Mouse (Mus musculus) ES-E14 (cell line): ENCODE measurements at regions not wholly inside any gene's neighbourhood (a gene's known extent, or its start where the extent isn't known, plus 50 kb on each side); places are given as distances from the start of the nearest gene placed in this dataset.

Source experiments
- DNase-seq: peaks from one replicate; pipeline ENCODE4 v3.0.0-alpha.2; 2013; ENCODE audit warnings: low read depth, low spot score
- H3K27ac ChIP-seq: 2 replicates; pipeline ENCODE4 v1.5.1; 2012; ENCODE audit warnings: low read depth, mild to moderate bottlenecking, low read length, moderate library complexity, mixed read lengths; ENCODE audit not compliant: poor library complexity, insufficient read depth, severe bottlenecking
- H3K36me3 ChIP-seq: 2 replicates; pipeline ENCODE4 v1.6.1; 2012; ENCODE audit warnings: mild to moderate bottlenecking, low read length, moderate library complexity, mixed read lengths; ENCODE audit not compliant: control insufficient read depth, poor library complexity, insufficient read depth, severe bottlenecking
- H3K4me1 ChIP-seq, 2 experiments: fragments of 150-350 bp in 1 of 2; sonication (generic) in 1 of 2; 2 replicates each; pipeline ENCODE4 v1.6.1; 2012; ENCODE audit warnings: low read length in 2 of 2, mild to moderate bottlenecking in 1 of 2, mixed read lengths in 1 of 2; ENCODE audit not compliant: control insufficient read depth in 2 of 2, insufficient read depth in 2 of 2, poor library complexity in 1 of 2
- H3K4me3 ChIP-seq, 2 experiments: fragments of 150-350 bp in 1 of 2; sonication (generic) in 1 of 2; 2 replicates each; pipeline ENCODE4 v1.5.1; 2012; ENCODE audit warnings: low read length in 2 of 2, low read depth in 1 of 2, mild to moderate bottlenecking in 1 of 2, mixed read lengths in 1 of 2; ENCODE audit not compliant: insufficient read depth in 1 of 2, poor library complexity in 1 of 2, severe bottlenecking in 1 of 2
- H3K9ac ChIP-seq: 2 replicates; pipeline ENCODE4 v1.6.1; 2012; ENCODE audit warnings: low read depth, mild to moderate bottlenecking, low read length, mixed read lengths; ENCODE audit not compliant: poor library complexity, insufficient read depth, severe bottlenecking
- H3K9me3 ChIP-seq: fragments of 150-350 bp; sonication (generic); 2 replicates; pipeline ENCODE4 v1.6.1; 2012; ENCODE audit warnings: low read depth, mild to moderate bottlenecking, low read length; ENCODE audit not compliant: control insufficient read depth, insufficient read depth
- CHD2 ChIP-seq: IDR thresholded peaks from 2 replicates; pipeline ENCODE4 v1.6.1; 2014; ENCODE audit warnings: mild to moderate bottlenecking, low read depth, low read length, inconsistent platforms
- HCFC1 ChIP-seq: IDR thresholded peaks from 2 replicates; pipeline ENCODE4 v1.6.1; 2012; ENCODE audit warnings: low read length, inconsistent platforms, borderline replicate concordance; ENCODE audit not compliant: insufficient read depth
- MAFK ChIP-seq: IDR thresholded peaks from 2 replicates; pipeline ENCODE4 v1.6.1; 2014; ENCODE audit warnings: mild to moderate bottlenecking, low read depth, low read length, inconsistent platforms; ENCODE audit not compliant: insufficient read depth
- ZC3H11A ChIP-seq: IDR thresholded peaks from 2 replicates; pipeline ENCODE4 v1.6.1; 2012; ENCODE audit warnings: low read depth, mild to moderate bottlenecking, inconsistent platforms, low read length, borderline replicate concordance
- ZNF384 ChIP-seq: IDR thresholded peaks from 2 replicates; pipeline ENCODE4 v1.6.1; 2012; ENCODE audit warnings: low read depth, low read length, inconsistent platforms
- in situ Hi-C, 2 experiments: fragments of 600-800 bp; cut with MboI; formaldehyde crosslinking; loops; one replicate each; pipeline ENCODE4 v1.15.1; 2025; ENCODE audit warnings: low sequenced_read_pairs in 2 of 2, inconsistent platforms in 1 of 2; ENCODE audit not compliant: unreplicated experiment in 2 of 2

DNA sequence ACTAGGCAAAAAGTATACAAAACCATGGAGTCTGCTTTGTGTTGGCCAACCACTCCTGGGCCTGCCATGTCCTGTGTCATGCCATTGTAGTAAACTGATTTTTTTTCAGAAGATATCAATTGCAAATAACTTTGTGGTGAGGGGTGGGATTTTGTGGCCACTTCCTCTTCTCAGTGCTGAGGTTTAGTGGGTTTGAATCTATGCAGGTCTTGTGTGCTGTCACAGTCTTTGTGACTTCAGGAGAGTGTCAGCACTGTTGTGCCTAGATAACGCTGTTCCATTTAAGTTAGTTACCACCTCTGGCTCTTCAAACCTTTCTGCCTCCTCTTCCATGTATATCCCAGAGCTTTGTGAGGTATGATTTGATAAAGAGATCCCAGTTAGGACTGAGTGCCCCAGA is 216.3 kb upstream of the Lcorl start:
- Histone ChIP-seq H3K36me3 (no peaks in the 10 kb centered on the region), H3K9me3 (no peaks in the 10 kb centered on the region), H3K9ac (no peak overlapping the region), H3K27ac (no peak overlapping the region), H3K4me3 (no peak overlapping the region), H3K4me1 (no peaks in the 10 kb centered on the region)
- no peak for DNase-seq
- in situ Hi-C loops = no loop called here
- TF ChIP-seq CHD2 (no peak), MAFK (no peak), HCFC1 (no peak), ZNF384 (no peak), ZC3H11A (no peak)

GRCm38 (mm10) chr5:46073136-46073535 is 215.7 kb upstream of the Lcorl start:
- TF ChIP-seq CHD2 (no peak), ZNF384 (no peak), HCFC1 (no peak), MAFK (no peak), ZC3H11A (no peak)
- H3K36me3 ChIP-seq = no peaks in the 10 kb centered on the region
- no peaks in the 10 kb centered on the region for H3K9me3 ChIP-seq
- no peak overlapping the region for H3K27ac ChIP-seq
- no peak overlapping the region for H3K4me3 ChIP-seq
- in situ Hi-C loops = no loop called here
- H3K9ac ChIP-seq = no peak overlapping the region
- no peaks in the 10 kb centered on the region for H3K4me1 ChIP-seq
- DNase-seq = no peak

DNA sequence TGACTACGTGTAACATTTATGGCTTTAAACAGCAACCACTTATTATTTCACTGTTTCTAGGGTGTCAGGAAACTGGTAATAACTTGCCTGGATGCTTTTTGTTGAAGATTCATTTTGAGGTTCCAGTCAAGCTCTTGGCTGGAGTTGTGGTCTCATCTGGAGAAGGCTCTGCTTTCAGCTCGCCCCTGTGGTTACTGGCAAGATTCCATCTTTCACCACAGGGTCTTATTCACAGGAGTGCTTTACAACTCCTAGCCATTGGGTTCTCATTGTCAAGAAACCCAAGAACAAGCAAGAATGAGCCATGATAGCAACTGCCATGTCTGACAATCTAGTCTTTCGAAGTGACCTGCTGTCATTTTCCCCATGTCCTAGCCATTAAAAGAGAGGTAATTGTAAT is 202.5 kb upstream of the Lcorl start:
- H3K4me1 ChIP-seq = no peaks in the 10 kb centered on the region
- in situ Hi-C loops = no loop called here
- no peak overlapping the region for H3K9ac ChIP-seq
- no peak overlapping the region for H3K4me3 ChIP-seq
- H3K9me3 ChIP-seq = no peaks in the 10 kb centered on the region
- TF ChIP-seq CHD2 (no peak), HCFC1 (no peak), ZC3H11A (no peak), MAFK (no peak), ZNF384 (no peak)
- H3K36me3 ChIP-seq = no peaks in the 10 kb centered on the region
- no peak overlapping the region for H3K27ac ChIP-seq
- no peak for DNase-seq

DNA sequence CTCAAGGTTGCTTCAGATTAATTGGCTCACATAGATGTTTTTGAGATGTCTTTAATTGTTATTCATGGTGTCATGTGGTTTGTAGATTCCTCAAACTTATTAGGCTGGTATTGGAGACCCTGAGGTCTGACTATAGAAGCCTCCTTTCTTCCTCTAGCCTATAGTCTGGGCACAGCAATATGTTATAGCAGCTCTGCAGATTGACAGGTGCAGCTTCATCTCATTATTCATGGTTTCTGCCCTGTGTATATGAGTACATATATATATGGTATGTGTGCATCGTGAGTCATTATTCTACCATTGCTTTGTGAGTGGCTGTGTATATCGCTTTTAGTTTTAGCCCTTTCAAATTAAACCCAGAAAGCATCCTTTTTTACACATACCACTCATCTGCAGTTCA is 197.4 kb upstream of the Lcorl start:
- no peaks in the 10 kb centered on the region for H3K36me3 ChIP-seq
- DNase-seq = no peak
- no peaks in the 10 kb centered on the region for H3K4me1 ChIP-seq
- TF ChIP-seq ZNF384 (no peak), CHD2 (no peak), MAFK (no peak), ZC3H11A (no peak), HCFC1 (no peak)
- H3K9ac ChIP-seq = no peak overlapping the region
- no peaks in the 10 kb centered on the region for H3K9me3 ChIP-seq
- in situ Hi-C loops = no loop called here
- no peak overlapping the region for H3K27ac ChIP-seq
- no peak overlapping the region for H3K4me3 ChIP-seq

- DNase-seq = no peak
- TF ChIP-seq CHD2 = no peak
- TF ChIP-seq ZC3H11A = no peak
- TF ChIP-seq ZNF384 = no peak
- no peak for TF ChIP-seq HCFC1
- TF ChIP-seq MAFK = no peak
- Histone ChIP-seq H3K27ac (no peak overlapping the region), H3K4me3 (no peak overlapping the region), H3K4me1 (no peaks in the 10 kb centered on the region), H3K36me3 (no peaks in the 10 kb centered on the region), H3K9ac (no peak overlapping the region), H3K9me3 (no peaks in the 10 kb centered on the region)
- in situ Hi-C loops = no loop called here
Measured at GRCm38 (mm10) chr5:46042684-46043348, 185.4 kb upstream of the Lcorl start.
